ENCODE assay signal across 13 mouse cellular contexts in genomic region chr11:79920505-79921025, GRCm38 (mm10). TPM values are rescaled to one million over a fixed set of nuclear protein-coding genes. Genes with fewer than 3 reads are reported as not detected.
DNase-seq lines count a peak whose midpoint lies in the region; ATAC-seq and TF ChIP-seq lines count a peak whose summit lies in the region.
"Had no signal": no experiment of that assay in that cellular context is flagged by ENCODE, and none has a peak within 500 bp of the region (broad histone marks: within the 10 kb centered on the region; RNA-seq: fewer than 3 reads in every experiment).

No protein-coding gene starts in this region.

- H3K27me3 ChIP-seq in kidney, embryonic 15.5 days, result no peaks in the 10 kb centered on the region
- H3K27me3 ChIP-seq in midbrain, postnatal 0 days (ENCODE audit: insufficient read depth, low read length), result no peaks in the 10 kb centered on the region
- H3K27me3 ChIP-seq in midbrain, embryonic 14.5 days (ENCODE audit: control insufficient read depth, insufficient read depth, low read length), result no peaks in the 10 kb centered on the region
- H3K27me3 ChIP-seq in intestine, embryonic 15.5 days (replicated peaks), result no peaks in the 10 kb centered on the region
- H3K27me3 ChIP-seq in stomach, postnatal 0 days (ENCODE audit: control insufficient read depth, insufficient read depth, low read length), result no peaks in the 10 kb centered on the region
- H3K27me3 ChIP-seq: CH12.LX; forebrain, embryonic 15.5 days; heart, embryonic 12.5 days had no signal

- no peak for DNase-seq in kidney, adult 11 months
- DNase-seq in midbrain, postnatal 0 days (ENCODE audit: low spot score), result peak; percentile 10
- no peak for DNase-seq in midbrain, embryonic 14.5 days
- DNase-seq in stomach, postnatal 0 days (ENCODE audit: low spot score), result peak; percentile 21
- DNase-seq in T-cell, adult 2 months (ENCODE audit: low spot score), result no peak

- ATAC-seq in kidney, embryonic 15.5 days (replicated peaks; ENCODE audit: low FRiP score), result no peak
- ATAC-seq in midbrain, postnatal 0 days (ENCODE audit: low FRiP score), result no peak
- ATAC-seq in midbrain, embryonic 14.5 days (ENCODE audit: low FRiP score, low TSS enrichment), result no peak
- ATAC-seq in intestine, embryonic 15.5 days, result no peak
- 0 out of 2 replicates have a peak, but pooled peaks have one; percentile 50 for ATAC-seq in stomach, postnatal 0 days (ENCODE audit: low FRiP score, low TSS enrichment)
- ATAC-seq in CD4-positive, CD25-positive, alpha-beta regulatory T cell, adult 4 months, result no peak

- TF ChIP-seq EP300 in stomach, postnatal 0 days (optimal IDR thresholded peaks at IDR 0.05), result no peak

- no peaks in the 10 kb centered on the region for H3K36me3 ChIP-seq in kidney, embryonic 15.5 days
- no peaks in the 10 kb centered on the region for H3K36me3 ChIP-seq in midbrain, postnatal 0 days (ENCODE audit: insufficient read depth, low read length)
- no peaks in the 10 kb centered on the region for H3K36me3 ChIP-seq in midbrain, embryonic 14.5 days (ENCODE audit: control insufficient read depth, insufficient read depth, low read length)
- H3K36me3 ChIP-seq in intestine, embryonic 15.5 days, result no peaks in the 10 kb centered on the region
- no peaks in the 10 kb centered on the region for H3K36me3 ChIP-seq in stomach, postnatal 0 days (ENCODE audit: control insufficient read depth, insufficient read depth, low read length)
- H3K36me3 ChIP-seq: forebrain, embryonic 15.5 days; heart, embryonic 12.5 days; midbrain, embryonic 10.5 days had no signal

- H3K9me3 ChIP-seq in kidney, embryonic 15.5 days (replicated peaks), result no peaks in the 10 kb centered on the region
- no peaks in the 10 kb centered on the region for H3K9me3 ChIP-seq in midbrain, postnatal 0 days (ENCODE audit: low read length)
- no peaks in the 10 kb centered on the region for H3K9me3 ChIP-seq in midbrain, embryonic 14.5 days (ENCODE audit: control insufficient read depth, low read length)
- no peaks in the 10 kb centered on the region for H3K9me3 ChIP-seq in intestine, embryonic 15.5 days
- H3K9me3 ChIP-seq in stomach, postnatal 0 days (ENCODE audit: control insufficient read depth, low read length), result no peaks in the 10 kb centered on the region
- H3K9me3 ChIP-seq: forebrain, embryonic 15.5 days; heart, embryonic 12.5 days; midbrain, embryonic 10.5 days had no signal

- peak overlapping the region; percentile 45; the same call in 1 of the 2 replicates for H3K27ac ChIP-seq in kidney, embryonic 15.5 days
- H3K27ac ChIP-seq in midbrain, postnatal 0 days (ENCODE audit: low read depth, low read length), result no peak overlapping the region
- no peak overlapping the region for H3K27ac ChIP-seq in midbrain, embryonic 14.5 days (replicated peaks; ENCODE audit: low read depth, low read length)
- H3K27ac ChIP-seq in intestine, embryonic 15.5 days, result 0 out of 2 replicates have a peak overlapping the region, but pooled peaks have one; percentile 0
- peak overlapping the region; percentile 70 for H3K27ac ChIP-seq in stomach, postnatal 0 days (replicated peaks)
- H3K27ac ChIP-seq: forebrain, embryonic 15.5 days; midbrain, embryonic 10.5 days had no signal

- no peak for TF ChIP-seq CTCF in midbrain, postnatal 0 days (IDR thresholded peaks at IDR 0.05)
- no peak for TF ChIP-seq CTCF in stomach, postnatal 0 days (IDR thresholded peaks at IDR 0.05; ENCODE audit: low read depth)

- H3K9ac ChIP-seq in kidney, embryonic 15.5 days, result no peak overlapping the region
- H3K9ac ChIP-seq in midbrain, postnatal 0 days (replicated peaks; ENCODE audit: low read length, poor library complexity, severe bottlenecking), result no peak overlapping the region
- H3K9ac ChIP-seq in midbrain, embryonic 14.5 days (replicated peaks; ENCODE audit: low read length), result no peak overlapping the region
- no peak overlapping the region for H3K9ac ChIP-seq in intestine, embryonic 15.5 days
- H3K9ac ChIP-seq in stomach, postnatal 0 days (ENCODE audit: low read length), result no peak overlapping the region
- H3K9ac ChIP-seq: forebrain, embryonic 15.5 days; heart, embryonic 12.5 days had no signal

- H3K4me1 ChIP-seq in kidney, embryonic 15.5 days, result peaks cover 14% of the 10 kb centered on the region
- H3K4me1 ChIP-seq in midbrain, postnatal 0 days (ENCODE audit: insufficient read depth, low read length), result no peaks in the 10 kb centered on the region
- H3K4me1 ChIP-seq in midbrain, embryonic 14.5 days (ENCODE audit: control insufficient read depth, insufficient read depth, low read length), result peaks cover 3% of the 10 kb centered on the region; the same call in 1 of the 2 replicates
- 0 out of 2 replicates have a peak, but pooled peaks cover 5% of the 10 kb centered on the region for H3K4me1 ChIP-seq in intestine, embryonic 15.5 days (replicated peaks)
- no peaks in the 10 kb centered on the region for H3K4me1 ChIP-seq in stomach, postnatal 0 days (replicated peaks; ENCODE audit: control insufficient read depth, insufficient read depth)

- no peak overlapping the region for H3K4me3 ChIP-seq in kidney, embryonic 15.5 days (replicated peaks)
- no peak overlapping the region for H3K4me3 ChIP-seq in midbrain, postnatal 0 days (ENCODE audit: low read depth, low read length)
- H3K4me3 ChIP-seq in midbrain, embryonic 14.5 days (replicated peaks; ENCODE audit: low read depth, low read length), result no peak overlapping the region
- no peak overlapping the region for H3K4me3 ChIP-seq in intestine, embryonic 15.5 days (replicated peaks)
- no peak overlapping the region for H3K4me3 ChIP-seq in stomach, postnatal 0 days (ENCODE audit: low read depth, low read length)
- H3K4me3 ChIP-seq: forebrain, embryonic 15.5 days; heart, embryonic 12.5 days; midbrain, embryonic 10.5 days; myocyte had no signal

- H3K4me2 ChIP-seq in kidney, embryonic 15.5 days, result peak overlapping the region; percentile 42
- H3K4me2 ChIP-seq in midbrain, postnatal 0 days (ENCODE audit: low read depth, low read length, poor library complexity, severe bottlenecking), result no peak overlapping the region
- H3K4me2 ChIP-seq in midbrain, embryonic 14.5 days (ENCODE audit: low read length), result no peak overlapping the region
- H3K4me2 ChIP-seq in intestine, embryonic 15.5 days (replicated peaks), result no peak overlapping the region
- peak overlapping the region; percentile 32; the same call in 1 of the 2 replicates for H3K4me2 ChIP-seq in stomach, postnatal 0 days (replicated peaks; ENCODE audit: low read depth)
- H3K4me2 ChIP-seq: forebrain, embryonic 15.5 days; heart, embryonic 12.5 days had no signal

- 29% methylated on average over 5 of the region's 5 CpGs for WGBS in kidney, embryonic 15.5 days
- 55% methylated on average over 5 of the region's 5 CpGs for WGBS in midbrain, postnatal 0 days
- WGBS in midbrain, embryonic 14.5 days, result 68% methylated on average over 5 of the region's 5 CpGs
- WGBS in intestine, embryonic 15.5 days, result 31% methylated on average over 5 of the region's 5 CpGs
- WGBS in stomach, postnatal 0 days, result 14% methylated on average over 5 of the region's 5 CpGs

RNA-seq across cellular contexts. Expression of gene Utp6, which starts 41.6 kb away (rescaled TPM):
- polyA plus RNA-seq in kidney, embryonic 15.5 days (2015; fragmentation: Nextera tagmentation; extraction: Ambion mirVana), result 50.3 and 55.6 TPM in 2 replicates
- total RNA-seq in midbrain, postnatal 0 days (2014; rRNA removed), result 24.7 and 27.1 TPM in 2 replicates
- polyA plus RNA-seq in midbrain, postnatal 0 days (2015; fragmentation: Nextera tagmentation; extraction: Ambion mirVana), result 18.9 and 21.0 TPM in 2 replicates
- 32.9 and 51.9 TPM in 2 replicates for polyA plus RNA-seq in midbrain, embryonic 14.5 days (2014; fragmentation: Nextera tagmentation; extraction: Ambion mirVana)
- 47.0 and 50.0 TPM in 2 replicates for polyA plus RNA-seq in intestine, embryonic 15.5 days (2015; fragmentation: Nextera tagmentation; extraction: Ambion mirVana)
- 25.5 and 26.2 TPM in 2 replicates for polyA plus RNA-seq in stomach, postnatal 0 days (2015; fragmentation: Nextera tagmentation; extraction: Ambion mirVana)
- polyA plus RNA-seq in CD4-positive, CD25-positive, alpha-beta regulatory T cell, adult 4 months (2017; shearing (Covaris generic)), result 10 to 100 TPM; 39.3 to 52.3 TPM

Comparison
In these comparisons a context has a peak if more than half of its experiments do, and no peak if none do; other contexts are left out.
1. DNase-seq: peak in midbrain, postnatal 0 days (single experiment) and stomach, postnatal 0 days (single experiment); none in kidney, adult 11 months (single experiment), midbrain, embryonic 14.5 days (single experiment) and T-cell, adult 2 months (single experiment).
2. H3K27ac ChIP-seq: peak in kidney, embryonic 15.5 days (single experiment), intestine, embryonic 15.5 days (single experiment) and stomach, postnatal 0 days (single experiment); none in midbrain, postnatal 0 days (single experiment) and midbrain, embryonic 14.5 days (single experiment).
3. H3K4me2 ChIP-seq: peak in kidney, embryonic 15.5 days (single experiment) and stomach, postnatal 0 days (single experiment); none in midbrain, postnatal 0 days (single experiment), midbrain, embryonic 14.5 days (single experiment) and intestine, embryonic 15.5 days (single experiment).